Mouse (Mus musculus) Patski (cell line): ENCODE results near the gene Rin3. TPM values are rescaled to one million over a fixed set of nuclear protein-coding genes. Genes with fewer than 3 reads are reported as not detected.

Experiments
- ATAC-seq: fragments of 100-300 bp; one replicate; pipeline ENCODE4 v1.8.0; 2021
- CTCF ChIA-PET: fragments of 350-600 bp; sonication (Branson Sonifier 250); formaldehyde crosslinking; loops from one replicate; lab custom pipeline; 2022; ENCODE audit warnings: inconsistent platforms; lab: Charles Lee
- POLR2A ChIA-PET: fragments of 350-600 bp; sonication (Branson Sonifier 250); formaldehyde crosslinking; loops from one replicate; lab custom pipeline; 2022; ENCODE audit warnings: antibody characterized with exemption, inconsistent platforms; lab: Charles Lee
- DNase-seq: peaks from one replicate; pipeline ENCODE4 v3.0.0-alpha.2; 2011; ENCODE audit warnings: low read depth, low spot score
- H3K27me3 ChIP-seq: fragments of 371-371 bp; one replicate; pipeline ENCODE4 v1.5.1; 2021
- CTCF ChIP-seq: fragments of 100-300 bp; IDR thresholded peaks from one replicate; pipeline ENCODE4 v1.5.1; 2021
- in situ Hi-C: fragments of 300-500 bp; cut with MboI; formaldehyde crosslinking; loops from 3 replicates; pipeline ENCODE4 v1.11.1; 2018; ENCODE audit warnings: low pct_unique_long_range_greater_than_20kb, mixed read lengths
- polyA plus RNA-seq: library from polyadenylated mRNA; unstranded; gene quantifications from one replicate; pipeline ENCODE4 v1.2.3, GENCODE M21; 2021

Rin3 gene
- polyA plus RNA-seq, 1 experiment from 2014 or later, result 31.6 TPM

GRCm38 (mm10) chr12:102417701-102418100 lies 134.9 kb downstream of the Rin3 start:
- TF ChIP-seq CTCF, result no peak
- no peak for ATAC-seq
- in situ Hi-C loops, result no loop called here
- ChIA-PET CTCF (interaction anchor here (0.6 to 2.1 kb wide), 3 partner anchors 14 to 50 kb away, joined by 3 to 7 read pairs (median 5); no protein-coding TSS in a partner anchor), POLR2A (no interaction called here)
- DNase-seq, result no peak
- no peaks in the 10 kb centered on the region for H3K27me3 ChIP-seq

GRCm38 (mm10) chr12:102419544-102419943 lies 136.7 kb downstream of the Rin3 start:
- POLR2A ChIA-PET, result no interaction called here
- CTCF ChIA-PET, result interaction anchor here (1.2 kb wide), 1 partner anchor 27 kb away, joined by 3 read pairs; no protein-coding TSS in a partner anchor
- DNase-seq (no peak), ATAC-seq (no peak)
- TF ChIP-seq CTCF, result no peak
- in situ Hi-C loops, result no loop called here
- no peaks in the 10 kb centered on the region for H3K27me3 ChIP-seq

GRCm38 (mm10) chr12:102420168-102420890 lies 137.5 kb downstream of the Rin3 start:
- TF ChIP-seq CTCF, result no peak
- in situ Hi-C loops, result no loop called here
- POLR2A ChIA-PET, result no interaction called here
- ATAC-seq, result no peak
- no peaks in the 10 kb centered on the region for H3K27me3 ChIP-seq
- CTCF ChIA-PET, result interaction anchor here (1.2 kb wide), 1 partner anchor 28 kb away, joined by 3 read pairs; no protein-coding TSS in a partner anchor
- no peak for DNase-seq

- in situ Hi-C loops, result no loop called here
- no peaks in the 10 kb centered on the region for H3K27me3 ChIP-seq
- ChIA-PET CTCF (interaction anchor here (1.1 to 1.3 kb wide), 2 partner anchors 12 to 24 kb away, joined by 3 to 4 read pairs; no protein-coding TSS in a partner anchor), POLR2A (interaction anchor here (0.6 to 1.6 kb wide), 3 partner anchors 10 to 17 kb away, joined by 3 to 5 read pairs (median 4); partner anchors contain the start of gene Lgmn)
- no peak for TF ChIP-seq CTCF
- peak; percentile 86 for ATAC-seq
- peak; percentile 77 for DNase-seq
Measured at GRCm38 (mm10) chr12:102422065-102422464, 139.2 kb downstream of the Rin3 start.

- ChIA-PET POLR2A (interaction anchor here (1.6 kb wide), 1 partner anchor 9 kb away, joined by 5 read pairs; no protein-coding TSS in a partner anchor), CTCF (interaction anchor here (1.1 to 1.3 kb wide), 2 partner anchors 11 to 25 kb away, joined by 3 to 4 read pairs; no protein-coding TSS in a partner anchor)
- DNase-seq (no peak), ATAC-seq (no peak)
- H3K27me3 ChIP-seq, result no peaks in the 10 kb centered on the region
- in situ Hi-C loops, result no loop called here
- no peak for TF ChIP-seq CTCF
Measured at GRCm38 (mm10) chr12:102422623-102423320, 139.9 kb downstream of the Rin3 start.

GRCm38 (mm10) chr12:102423625-102424024 lies 140.8 kb downstream of the Rin3 start:
- DNase-seq (no peak), ATAC-seq (no peak)
- H3K27me3 ChIP-seq, result no peaks in the 10 kb centered on the region
- CTCF ChIA-PET, result no interaction called here
- in situ Hi-C loops, result no loop called here
- no peak for TF ChIP-seq CTCF
- POLR2A ChIA-PET, result no interaction called here

- POLR2A ChIA-PET, result no interaction called here
- in situ Hi-C loops, result no loop called here
- no peak for TF ChIP-seq CTCF
- DNase-seq (no peak), ATAC-seq (no peak)
- CTCF ChIA-PET, result no interaction called here
- H3K27me3 ChIP-seq, result no peaks in the 10 kb centered on the region
Measured at GRCm38 (mm10) chr12:102424456-102424855, 141.6 kb downstream of the Rin3 start.

- no peaks in the 10 kb centered on the region for H3K27me3 ChIP-seq
- in situ Hi-C loops, result no loop called here
- no peak for TF ChIP-seq CTCF
- DNase-seq (no peak), ATAC-seq (no peak)
- ChIA-PET POLR2A (no interaction called here), CTCF (no interaction called here)
Measured at GRCm38 (mm10) chr12:102425048-102425578, 142.3 kb downstream of the Rin3 start.

- peak; percentile 81 for ATAC-seq
Measured at GRCm38 (mm10) chr12:102426285-102426684, 143.4 kb downstream of the Rin3 start.

GRCm38 (mm10) chr12:102429656-102430055 lies 146.8 kb downstream of the Rin3 start:
- ChIA-PET CTCF (no interaction called here), POLR2A (no interaction called here)
- in situ Hi-C loops, result no loop called here
- no peak for TF ChIP-seq CTCF
- DNase-seq (no peak), ATAC-seq (no peak)
- no peaks in the 10 kb centered on the region for H3K27me3 ChIP-seq

More at GRCm38 (mm10) chr12:102426285-102426684, 143.4 kb downstream of the Rin3 start:
- ChIA-PET CTCF (no interaction called here), POLR2A (no interaction called here)
- no peak for TF ChIP-seq CTCF
- no peaks in the 10 kb centered on the region for H3K27me3 ChIP-seq
- in situ Hi-C loops, result no loop called here
- no peak for DNase-seq
